Mouse (Mus musculus) spleen, adult 2 months (tissue): ENCODE measurements around the gene Krtap1-3. TPM values are rescaled to one million over a fixed set of nuclear protein-coding genes. Genes with fewer than 3 reads are reported as not detected.

Experiments used
- DNase-seq, 2 experiments: peaks; one replicate each; pipeline versions ENCODE4 v3.0.0 to v3.0.0-alpha.2; 2012 to 2021; ENCODE audit warnings: low spot score in 2 of 2, low read depth in 1 of 2
- H3K27ac ChIP-seq: fragments of 200-500 bp; 2 replicates; pipeline ENCODE4 v1.5.1; 2012; ENCODE audit warnings: low read length, inconsistent platforms; ENCODE audit not compliant: insufficient read depth
- H3K27me3 ChIP-seq: fragments of 200-500 bp; 2 replicates; pipeline ENCODE4 v1.6.1; 2012; ENCODE audit warnings: mild to moderate bottlenecking, moderate library complexity, low read length, inconsistent platforms; ENCODE audit not compliant: control insufficient read depth, insufficient read depth
- H3K36me3 ChIP-seq: fragments of 200-500 bp; 2 replicates; pipeline ENCODE4 v1.6.1; 2012; ENCODE audit warnings: mild to moderate bottlenecking, low read length, inconsistent platforms; ENCODE audit not compliant: control insufficient read depth, insufficient read depth
- H3K4me1 ChIP-seq: fragments of 200-500 bp; 2 replicates; pipeline ENCODE4 v1.6.1; 2011; ENCODE audit warnings: inconsistent platforms; ENCODE audit not compliant: control insufficient read depth, insufficient read depth, insufficient read length
- H3K4me3 ChIP-seq: fragments of 200-500 bp; 2 replicates; pipeline ENCODE4 v1.5.1; 2011; ENCODE audit warnings: mild to moderate bottlenecking, inconsistent platforms; ENCODE audit not compliant: insufficient read depth, insufficient read length; ENCODE audit errors: extremely low read depth
- CTCF ChIP-seq: fragments of 200-500 bp; IDR thresholded peaks from 2 replicates; pipeline ENCODE4 v1.5.1; 2011; ENCODE audit warnings: mild to moderate bottlenecking, inconsistent platforms; ENCODE audit not compliant: insufficient read depth, insufficient read length, insufficient replicate concordance; ENCODE audit errors: extremely low read depth
- POLR2A ChIP-seq: fragments of 200-500 bp; IDR thresholded peaks from 2 replicates; pipeline ENCODE4 v1.6.1; 2011; ENCODE audit warnings: low read depth, low read length, inconsistent platforms
- WGBS: fragments of 180-500 bp; shearing (Covaris S2); methylation state at CpG from one replicate; pipeline ENCODE4 v1.1.7; 2018; 5-methylcytosine and 5-hydroxymethylcytosine counted together
- polyA plus RNA-seq: library from polyadenylated mRNA; depleted of rRNA; stranded (reverse); fragments of >200 nt; gene quantifications from 2 replicates; pipeline ENCODE4 v1.2.3, GENCODE M21; 2012; rRNA removed

Krtap1-3 gene
- polyA plus RNA-seq, 1 experiment: not detected

DNA sequence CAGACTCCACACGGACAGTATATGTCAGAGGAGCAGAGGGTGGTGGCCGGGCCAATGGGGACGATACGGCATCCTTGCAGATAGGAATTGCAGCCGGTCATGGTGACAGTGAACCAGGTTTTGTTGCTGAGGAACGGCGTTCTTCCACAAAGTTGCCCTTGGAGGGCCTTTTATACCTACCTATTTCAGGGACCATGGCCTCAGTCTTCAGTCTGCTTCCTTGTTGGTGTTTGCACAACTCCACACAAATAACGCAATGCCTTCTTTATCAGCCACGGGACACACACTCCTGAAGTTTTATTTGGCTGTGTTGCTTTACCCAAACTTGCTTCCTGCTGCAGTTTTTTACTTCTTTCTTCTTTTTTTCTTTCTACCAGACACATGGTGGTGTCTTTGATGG is 31.8 kb downstream of the Krtap1-3 start, which contains the start of gene Gm11939:
Gm11939 (minus strand) TSS at position 101 of the 400 bp plus-strand sequence.
- H3K27ac ChIP-seq: no peak within 1 kb of the TSS
- H3K4me1 ChIP-seq: no peaks in the 10 kb centered on the region
- TF ChIP-seq CTCF: no peak
- no peak for TF ChIP-seq POLR2A
- 86% methylated on average over 9 of the region's 9 CpGs for WGBS
- DNase-seq: no peak
- H3K27me3 ChIP-seq: no peaks in the 10 kb centered on the region
- no peak within 1 kb of the TSS for H3K4me3 ChIP-seq
- H3K36me3 ChIP-seq: no peaks in the 10 kb centered on the region

DNA sequence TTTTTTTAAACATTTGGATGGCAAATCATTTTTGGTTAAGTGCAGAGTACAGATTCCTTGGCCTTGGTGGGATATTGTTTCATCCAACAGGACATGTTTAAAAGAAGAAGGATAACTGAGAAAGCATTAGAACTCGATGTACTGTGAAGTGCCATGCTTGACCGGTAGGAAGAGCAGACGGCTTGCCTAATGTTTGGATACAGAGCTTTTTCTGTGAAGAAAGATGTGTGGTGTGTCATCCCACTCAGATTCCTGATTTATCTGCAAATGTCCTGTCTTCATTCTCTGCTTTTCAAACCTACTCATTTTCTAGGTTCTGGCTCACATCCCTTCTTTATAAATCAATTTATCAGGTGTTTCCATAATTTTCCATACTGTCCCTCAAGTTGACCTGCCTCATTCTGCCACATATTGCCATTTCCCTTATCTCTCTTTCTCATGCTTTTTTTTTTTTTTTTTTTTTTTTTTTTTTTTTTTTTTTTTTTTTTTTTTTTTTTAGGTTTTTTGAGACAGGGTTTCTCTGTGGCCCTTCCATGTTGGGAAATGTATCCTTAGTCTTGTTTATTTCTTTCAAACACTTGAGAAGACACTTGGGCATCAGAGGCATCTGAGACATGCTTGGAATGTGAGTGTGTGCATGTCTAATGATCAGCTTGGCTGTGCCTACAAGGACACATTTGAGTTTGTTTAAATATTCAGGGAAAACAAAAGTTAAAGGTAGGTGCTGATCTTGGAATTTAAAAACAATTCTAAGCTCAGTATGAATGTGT is 33.0 kb downstream of the Krtap1-3 start:
- no peak for DNase-seq
- no peaks in the 10 kb centered on the region for H3K27me3 ChIP-seq
- WGBS: 88% methylated on average over 3 of the region's 3 CpGs
- H3K36me3 ChIP-seq: no peaks in the 10 kb centered on the region
- no peaks in the 10 kb centered on the region for H3K4me1 ChIP-seq
- H3K27ac ChIP-seq: no peak overlapping the region
- H3K4me3 ChIP-seq: no peak overlapping the region
- no peak for TF ChIP-seq POLR2A
- no peak for TF ChIP-seq CTCF

DNA sequence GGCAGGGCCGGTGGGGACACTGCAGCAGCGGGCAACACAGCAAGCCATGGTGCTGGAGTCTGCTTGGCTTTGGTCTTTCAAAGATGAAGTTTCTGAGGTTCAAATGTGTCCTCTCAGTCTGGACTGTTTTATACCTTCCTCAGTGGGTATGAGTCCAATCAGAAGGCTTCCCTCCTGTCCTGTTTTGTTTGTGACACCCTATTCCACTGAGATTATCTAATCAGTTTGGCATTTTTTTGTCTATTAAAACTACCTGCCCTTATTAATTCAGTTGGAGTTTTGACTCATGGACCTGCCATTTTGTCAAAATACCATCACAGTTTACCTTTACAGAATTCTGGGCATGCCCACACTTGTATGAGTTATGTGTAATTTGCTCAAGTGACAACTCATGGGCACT is 34.4 kb downstream of the Krtap1-3 start, which contains the start of gene Krtap3-2:
Krtap3-2 (minus strand) TSS at position 101 of the 400 bp plus-strand sequence.
- no peaks in the 10 kb centered on the region for H3K4me1 ChIP-seq
- H3K36me3 ChIP-seq: no peaks in the 10 kb centered on the region
- DNase-seq: no peak
- no peak within 1 kb of the TSS for H3K4me3 ChIP-seq
- 54% methylated on average over 2 of the region's 2 CpGs for WGBS
- H3K27me3 ChIP-seq: no peaks in the 10 kb centered on the region
- TF ChIP-seq CTCF: no peak
- TF ChIP-seq POLR2A: no peak
- no peak within 1 kb of the TSS for H3K27ac ChIP-seq

DNA sequence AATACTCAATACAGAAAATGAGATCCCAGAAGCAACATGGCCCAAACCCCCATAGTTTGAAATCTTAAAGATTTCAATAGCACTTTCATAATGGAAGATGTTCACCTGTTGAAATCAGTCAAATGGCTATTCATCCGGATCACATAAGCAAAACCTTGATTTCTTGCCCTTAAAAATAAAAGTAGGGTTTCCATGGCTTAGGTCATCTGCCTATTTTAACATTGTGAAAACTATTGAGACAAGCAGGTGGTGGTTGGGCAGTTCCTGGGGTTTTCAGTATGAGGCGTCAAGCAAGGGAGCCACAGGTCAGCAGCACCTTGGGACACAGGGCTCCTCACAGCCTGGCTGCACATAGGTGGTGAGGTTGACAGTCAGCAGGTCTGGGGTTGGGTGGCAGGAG is 34.9 kb downstream of the Krtap1-3 start:
- DNase-seq: no peak
- TF ChIP-seq CTCF: no peak
- no peak for TF ChIP-seq POLR2A
- Histone ChIP-seq H3K27ac (no peak overlapping the region), H3K36me3 (no peaks in the 10 kb centered on the region), H3K4me3 (no peak overlapping the region), H3K27me3 (no peaks in the 10 kb centered on the region), H3K4me1 (no peaks in the 10 kb centered on the region)
- 84% methylated on average over 2 of the region's 2 CpGs for WGBS

DNA sequence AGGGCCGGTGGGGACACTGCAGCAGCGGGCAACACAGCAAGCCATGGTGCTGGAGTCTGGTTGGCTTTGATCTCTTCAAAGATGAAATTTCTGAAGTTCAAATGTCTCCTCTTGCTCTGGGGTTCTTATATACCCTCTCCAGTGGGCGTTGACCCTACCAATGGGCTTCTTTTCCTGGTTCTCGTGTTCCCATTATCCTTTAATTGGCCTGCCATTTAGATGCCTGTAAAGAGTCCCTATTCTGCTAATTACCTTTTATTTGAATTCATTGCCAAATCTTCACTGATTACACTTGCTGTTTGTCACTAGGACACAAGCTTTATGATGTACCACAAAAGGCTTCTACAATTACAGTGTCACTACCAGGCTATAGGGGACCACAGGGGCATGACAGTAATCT is 40.4 kb downstream of the Krtap1-3 start, which contains the start of gene Krtap3-3:
Krtap3-3 (minus strand) TSS at position 101 of the 400 bp plus-strand sequence.
- H3K27me3 ChIP-seq: no peaks in the 10 kb centered on the region
- WGBS: 70% methylated on average over 4 of the region's 4 CpGs
- H3K4me3 ChIP-seq: no peak within 1 kb of the TSS
- TF ChIP-seq CTCF (no peak), POLR2A (no peak)
- no peaks in the 10 kb centered on the region for H3K36me3 ChIP-seq
- no peak within 1 kb of the TSS for H3K27ac ChIP-seq
- no peak for DNase-seq
- no peaks in the 10 kb centered on the region for H3K4me1 ChIP-seq

DNA sequence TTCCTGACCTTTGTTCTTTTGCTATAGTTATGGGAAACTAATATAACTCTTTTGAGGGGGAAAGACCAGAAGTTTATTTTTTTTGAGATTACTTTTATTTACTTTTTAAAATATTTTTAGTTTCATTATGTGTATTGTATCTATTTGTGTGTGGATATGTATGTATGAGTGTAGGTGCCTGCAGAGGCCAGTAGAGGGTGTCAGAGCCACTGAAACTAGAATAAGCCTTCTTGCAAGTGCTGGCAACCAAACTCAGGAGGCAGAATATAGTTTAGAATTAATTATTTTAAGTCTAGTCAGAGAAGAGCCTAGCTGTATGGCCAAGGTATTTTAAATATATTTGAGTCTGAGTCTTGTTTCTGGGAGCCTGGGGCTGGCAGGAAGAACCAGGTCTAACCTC is 43.2 kb downstream of the Krtap1-3 start:
- Histone ChIP-seq H3K27ac (no peak overlapping the region), H3K36me3 (no peaks in the 10 kb centered on the region), H3K27me3 (no peaks in the 10 kb centered on the region), H3K4me1 (no peaks in the 10 kb centered on the region), H3K4me3 (no peak overlapping the region)
- no peak for TF ChIP-seq CTCF
- TF ChIP-seq POLR2A: no peak
- no peak for DNase-seq

Other genes starting within 250 kb of the Krtap1-3 start
- not detected in 2 replicates for gene Krt27, start 240.2 kb downstream of the Krtap1-3 start, polyA plus RNA-seq
- not detected in 2 replicates for gene Krt28, start 216.4 kb downstream of the Krtap1-3 start, polyA plus RNA-seq
- gene Krt10, start 202.0 kb downstream of the Krtap1-3 start, polyA plus RNA-seq: 0.22 and 0.23 TPM in 2 replicates
- gene Krt12, start 169.1 kb downstream of the Krtap1-3 start, polyA plus RNA-seq: 0.05 TPM in 1 of 2 replicates, not detected in the other
- gene Krt20, start 153.2 kb downstream of the Krtap1-3 start, polyA plus RNA-seq: 0.16 TPM in 2 replicates
- 0.06 and 0.14 TPM in 2 replicates for gene Krt23, start 98.2 kb downstream of the Krtap1-3 start, polyA plus RNA-seq
- not detected in 2 replicates for gene Krt39, start 70.0 kb downstream of the Krtap1-3 start, polyA plus RNA-seq
- gene Krt40, start 48.2 kb downstream of the Krtap1-3 start, polyA plus RNA-seq: not detected in 2 replicates
- not detected in 2 replicates for gene Krtap3-3, start 40.5 kb downstream of the Krtap1-3 start, polyA plus RNA-seq
- gene Krtap3-2, start 34.5 kb downstream of the Krtap1-3 start, polyA plus RNA-seq: not detected in 2 replicates
- gene Gm11939, start 31.9 kb downstream of the Krtap1-3 start, polyA plus RNA-seq: not detected in 2 replicates
- not detected in 2 replicates for gene Krtap3-1, start 24.7 kb downstream of the Krtap1-3 start, polyA plus RNA-seq
- not detected in 2 replicates for gene Krtap1-5, start 10.3 kb downstream of the Krtap1-3 start, polyA plus RNA-seq
- not detected in 2 replicates for gene Krtap1-4, start 7.7 kb downstream of the Krtap1-3 start, polyA plus RNA-seq
- not detected in 2 replicates for gene Krtap9-3, start 6.8 kb upstream of the Krtap1-3 start, polyA plus RNA-seq
- not detected in 2 replicates for gene Gm11938, start 12.0 kb upstream of the Krtap1-3 start, polyA plus RNA-seq
- not detected in 2 replicates for gene Gm11937, start 18.9 kb upstream of the Krtap1-3 start, polyA plus RNA-seq
- not detected in 2 replicates for gene Krtap2-4, start 23.5 kb upstream of the Krtap1-3 start, polyA plus RNA-seq
- not detected in 2 replicates for gene Gm11562, start 29.1 kb upstream of the Krtap1-3 start, polyA plus RNA-seq
- not detected in 2 replicates for gene Krtap4-1, start 36.9 kb upstream of the Krtap1-3 start, polyA plus RNA-seq
- not detected in 2 replicates for gene Krtap4-2, start 43.7 kb upstream of the Krtap1-3 start, polyA plus RNA-seq
- not detected in 2 replicates for gene Krtap4-7, start 52.8 kb upstream of the Krtap1-3 start, polyA plus RNA-seq
- not detected in 2 replicates for gene Gm11555, start 58.9 kb upstream of the Krtap1-3 start, polyA plus RNA-seq
- not detected in 2 replicates for gene Gm11563, start 67.6 kb upstream of the Krtap1-3 start, polyA plus RNA-seq
- not detected in 2 replicates for gene Krtap4-6, start 74.6 kb upstream of the Krtap1-3 start, polyA plus RNA-seq
- not detected in 2 replicates for gene Gm14190, start 99.4 kb upstream of the Krtap1-3 start, polyA plus RNA-seq
- gene Gm14180, start 143.0 kb upstream of the Krtap1-3 start, polyA plus RNA-seq: not detected in 2 replicates
- gene Gm11595, start 181.6 kb upstream of the Krtap1-3 start, polyA plus RNA-seq: not detected in 2 replicates
- not detected in 2 replicates for gene Krtap4-8, start 189.4 kb upstream of the Krtap1-3 start, polyA plus RNA-seq
- gene Krtap4-9, start 193.9 kb upstream of the Krtap1-3 start, polyA plus RNA-seq: not detected in 2 replicates
- not detected in 2 replicates for gene Gm11596, start 202.1 kb upstream of the Krtap1-3 start, polyA plus RNA-seq
- gene Gm11569, start 207.6 kb upstream of the Krtap1-3 start, polyA plus RNA-seq: not detected in 2 replicates
- gene Gm11554, start 213.1 kb upstream of the Krtap1-3 start, polyA plus RNA-seq: not detected in 2 replicates
- not detected in 2 replicates for gene Krtap4-13, start 218.6 kb upstream of the Krtap1-3 start, polyA plus RNA-seq
- gene Gm11564, start 224.3 kb upstream of the Krtap1-3 start, polyA plus RNA-seq: not detected in 2 replicates
- gene 2300003K06Rik, start 246.7 kb upstream of the Krtap1-3 start, polyA plus RNA-seq: not detected in 2 replicates